Mouse (Mus musculus): Measurements from ENCODE around the gene Lst1. TPM values are rescaled to one million over a fixed set of nuclear protein-coding genes. Genes with fewer than 3 reads are reported as not detected.
A peak's percentile ranks its signal among the peaks of the same experiment; 100 is the strongest.

The Lst1 gene
- total RNA-seq, 2 experiments from 2014 or later, result 0.78 TPM; not detected in 1

GRCm38 (mm10) chr17:35185639-35186611, 2.3 kb downstream of the Lst1 start:
- no peak for DNase-seq

- DNase-seq, result no peak
Measured at GRCm38 (mm10) chr17:35180093-35180492, 8.1 kb downstream of the Lst1 start.

- peak; percentile 67 for DNase-seq
Measured at GRCm38 (mm10) chr17:35178528-35178927, 9.7 kb downstream of the Lst1 start.

GRCm38 (mm10) chr17:35175968-35176367, 12.3 kb downstream of the Lst1 start, which contains the start of gene Aif1:
Gene Aif1 (minus strand): TSS chr17:35176068.
- no peak for DNase-seq

- no peak for DNase-seq
Measured at GRCm38 (mm10) chr17:35175382-35175781, 12.9 kb downstream of the Lst1 start.

GRCm38 (mm10) chr17:35174201-35174977, 13.8 kb downstream of the Lst1 start:
- DNase-seq, result no peak

- DNase-seq, result no peak
Measured at GRCm38 (mm10) chr17:35173329-35173728, 14.9 kb downstream of the Lst1 start.

- no peak for DNase-seq
Measured at GRCm38 (mm10) chr17:35172445-35173234, 15.6 kb downstream of the Lst1 start.

GRCm38 (mm10) chr17:35168541-35169207, 19.6 kb downstream of the Lst1 start:
- no peak for DNase-seq

- no peak for DNase-seq
Measured at GRCm38 (mm10) chr17:35167794-35168193, 20.4 kb downstream of the Lst1 start.

- DNase-seq, result no peak
Measured at GRCm38 (mm10) chr17:35166352-35167035, 21.7 kb downstream of the Lst1 start.

- no peak for DNase-seq
Measured at GRCm38 (mm10) chr17:35165451-35166155, 22.6 kb downstream of the Lst1 start.

GRCm38 (mm10) chr17:35164568-35165450, 23.4 kb downstream of the Lst1 start, which contains the start of gene Prrc2a:
Gene Prrc2a (minus strand): TSS chr17:35164897.
- peak; percentile 98 for DNase-seq

- DNase-seq, result no peak
Measured at GRCm38 (mm10) chr17:35164218-35164567, 24.0 kb downstream of the Lst1 start.

- no peak for DNase-seq
Measured at GRCm38 (mm10) chr17:35163326-35164081, 24.7 kb downstream of the Lst1 start.

- DNase-seq, result no peak
Measured at GRCm38 (mm10) chr17:35162730-35163129, 25.5 kb downstream of the Lst1 start.

- DNase-seq, result no peak
Measured at GRCm38 (mm10) chr17:35162121-35162520, 26.1 kb downstream of the Lst1 start.

- DNase-seq, result no peak
Measured at GRCm38 (mm10) chr17:35161421-35161820, 26.8 kb downstream of the Lst1 start.
